Mouse (Mus musculus): ENCODE results near the gene Ash1l. TPM values are rescaled to one million over a fixed set of nuclear protein-coding genes. Genes with fewer than 3 reads are reported as not detected.

Ash1l gene
- polyA plus RNA-seq, 1 experiment: 4.7 TPM

GRCm38 (mm10) chr3:89115522-89115921 is 165.1 kb downstream of the Ash1l start:
- Histone ChIP-seq H3K4me3 (no peak overlapping the region), H3K4me2 (ENCODE audit: low read depth) (no peak overlapping the region), H3ac (ENCODE audit: control insufficient read depth, insufficient read length) (no peak overlapping the region), H3K36me3 (ENCODE audit: control insufficient read depth, insufficient read depth) (no peaks in the 10 kb centered on the region), H3K79me2 (ENCODE audit: control insufficient read depth, insufficient read depth) (no peaks in the 10 kb centered on the region), H3K27me3 (ENCODE audit: control insufficient read depth, insufficient read depth, insufficient read length) (peaks cover 6% of the 10 kb centered on the region)
- TF ChIP-seq POLR2AphosphoS2 (IDR thresholded peaks at IDR 0.05; ENCODE audit: insufficient read length, low read depth) (no peak), MYOD1 (IDR thresholded peaks at IDR 0.05; ENCODE audit: control insufficient read depth in 1 of 3, insufficient read length in 2 of 3, low read depth in 2 of 3) (no peak), TCF3 (IDR thresholded peaks at IDR 0.05; ENCODE audit: insufficient read length, low read depth) (no peak), MYOG (IDR thresholded peaks at IDR 0.05; ENCODE audit: control insufficient read depth in 1 of 3, insufficient read depth in 1 of 3, insufficient read length in 2 of 3, low read depth in 2 of 3) (no peak), E2F4 (IDR thresholded peaks at IDR 0.05; ENCODE audit: insufficient read depth) (no peak), SRF (IDR thresholded peaks at IDR 0.05; ENCODE audit: control insufficient read depth, insufficient read length, low read depth) (no peak), POLR2A (IDR thresholded peaks at IDR 0.05; ENCODE audit: insufficient read length, low read depth) (no peak), CEBPB (IDR thresholded peaks at IDR 0.05; ENCODE audit: insufficient read depth, poor library complexity, severe bottlenecking) (no peak), MAX (IDR thresholded peaks at IDR 0.05; ENCODE audit: low read depth) (no peak), TCF12 (IDR thresholded peaks at IDR 0.05; ENCODE audit: insufficient read depth, poor library complexity, severe bottlenecking) (no peak), USF1 (IDR thresholded peaks at IDR 0.05; ENCODE audit: low read depth) (no peak), REST (IDR thresholded peaks at IDR 0.05; ENCODE audit: insufficient read depth, insufficient read length) (no peak)

GRCm38 (mm10) chr3:89123313-89123712 is 172.9 kb downstream of the Ash1l start:
- no peak overlapping the region for H3ac ChIP-seq (ENCODE audit: control insufficient read depth, insufficient read length)
- no peaks in the 10 kb centered on the region for H3K36me3 ChIP-seq (ENCODE audit: control insufficient read depth, insufficient read depth)
- H3K4me3 ChIP-seq: no peak overlapping the region
- no peak overlapping the region for H3K4me2 ChIP-seq (ENCODE audit: low read depth)
- TF ChIP-seq MAX (IDR thresholded peaks at IDR 0.05; ENCODE audit: low read depth) (no peak), MYOD1 (IDR thresholded peaks at IDR 0.05; ENCODE audit: control insufficient read depth in 1 of 3, insufficient read length in 2 of 3, low read depth in 2 of 3) (no peak), E2F4 (IDR thresholded peaks at IDR 0.05; ENCODE audit: insufficient read depth) (no peak), MYOG (IDR thresholded peaks at IDR 0.05; ENCODE audit: control insufficient read depth in 1 of 3, insufficient read depth in 1 of 3, insufficient read length in 2 of 3, low read depth in 2 of 3) (no peak), TCF3 (IDR thresholded peaks at IDR 0.05; ENCODE audit: insufficient read length, low read depth) (no peak), USF1 (IDR thresholded peaks at IDR 0.05; ENCODE audit: low read depth) (no peak), SRF (IDR thresholded peaks at IDR 0.05; ENCODE audit: control insufficient read depth, insufficient read length, low read depth) (no peak)
- H3K79me2 ChIP-seq (ENCODE audit: control insufficient read depth, insufficient read depth): no peaks in the 10 kb centered on the region
- H3K27me3 ChIP-seq (ENCODE audit: control insufficient read depth, insufficient read depth, insufficient read length): peaks cover 17% of the 10 kb centered on the region

- no peaks in the 10 kb centered on the region for H3K36me3 ChIP-seq (ENCODE audit: control insufficient read depth, insufficient read depth)
- no peaks in the 10 kb centered on the region for H3K79me2 ChIP-seq (ENCODE audit: control insufficient read depth, insufficient read depth)
- H3K4me3 ChIP-seq: no peak overlapping the region
- H3K4me2 ChIP-seq (ENCODE audit: low read depth): no peak overlapping the region
- H3ac ChIP-seq (ENCODE audit: control insufficient read depth, insufficient read length): no peak overlapping the region
- H3K27me3 ChIP-seq (ENCODE audit: control insufficient read depth, insufficient read depth, insufficient read length): peaks cover 27% of the 10 kb centered on the region
- TF ChIP-seq TCF3 (IDR thresholded peaks at IDR 0.05; ENCODE audit: insufficient read length, low read depth) (no peak), MAX (IDR thresholded peaks at IDR 0.05; ENCODE audit: low read depth) (no peak), CEBPB (IDR thresholded peaks at IDR 0.05; ENCODE audit: insufficient read depth, poor library complexity, severe bottlenecking) (no peak), USF1 (IDR thresholded peaks at IDR 0.05; ENCODE audit: low read depth) (no peak), POLR2A (IDR thresholded peaks at IDR 0.05; ENCODE audit: insufficient read length, low read depth) (no peak), MYOG (IDR thresholded peaks at IDR 0.05; ENCODE audit: control insufficient read depth in 1 of 3, insufficient read depth in 1 of 3, insufficient read length in 2 of 3, low read depth in 2 of 3) (no peak), TCF12 (IDR thresholded peaks at IDR 0.05; ENCODE audit: insufficient read depth, poor library complexity, severe bottlenecking) (no peak), E2F4 (IDR thresholded peaks at IDR 0.05; ENCODE audit: insufficient read depth) (no peak), POLR2AphosphoS2 (IDR thresholded peaks at IDR 0.05; ENCODE audit: insufficient read length, low read depth) (no peak)
These were observed 173.8 kb downstream of the Ash1l start for GRCm38 (mm10) chr3:89124241-89124640.

GRCm38 (mm10) chr3:89125981-89126380 is 175.6 kb downstream of the Ash1l start:
- Histone ChIP-seq H3K4me3 (no peak overlapping the region), H3K36me3 (ENCODE audit: control insufficient read depth, insufficient read depth) (no peaks in the 10 kb centered on the region), H3K79me2 (ENCODE audit: control insufficient read depth, insufficient read depth) (no peaks in the 10 kb centered on the region), H3ac (ENCODE audit: control insufficient read depth, insufficient read length) (no peak overlapping the region), H3K4me2 (ENCODE audit: low read depth) (no peak overlapping the region), H3K27me3 (ENCODE audit: control insufficient read depth, insufficient read depth, insufficient read length) (peaks cover 21% of the 10 kb centered on the region)
- TF ChIP-seq MYOD1 (IDR thresholded peaks at IDR 0.05; ENCODE audit: control insufficient read depth in 1 of 3, insufficient read length in 2 of 3, low read depth in 2 of 3) (no peak), TCF3 (IDR thresholded peaks at IDR 0.05; ENCODE audit: insufficient read length, low read depth) (no peak), TCF12 (IDR thresholded peaks at IDR 0.05; ENCODE audit: insufficient read depth, poor library complexity, severe bottlenecking) (no peak), POLR2AphosphoS2 (IDR thresholded peaks at IDR 0.05; ENCODE audit: insufficient read length, low read depth) (no peak), POLR2A (IDR thresholded peaks at IDR 0.05; ENCODE audit: insufficient read length, low read depth) (no peak), E2F4 (IDR thresholded peaks at IDR 0.05; ENCODE audit: insufficient read depth) (no peak), MYOG (IDR thresholded peaks at IDR 0.05; ENCODE audit: control insufficient read depth in 1 of 3, insufficient read depth in 1 of 3, insufficient read length in 2 of 3, low read depth in 2 of 3) (no peak), MAX (IDR thresholded peaks at IDR 0.05; ENCODE audit: low read depth) (no peak), CEBPB (IDR thresholded peaks at IDR 0.05; ENCODE audit: insufficient read depth, poor library complexity, severe bottlenecking) (no peak), USF1 (IDR thresholded peaks at IDR 0.05; ENCODE audit: low read depth) (no peak), REST (IDR thresholded peaks at IDR 0.05; ENCODE audit: insufficient read depth, insufficient read length) (no peak)

Other genes starting within 250 kb of the Ash1l start
- gene Rit1, start 233.8 kb upstream of the Ash1l start, polyA plus RNA-seq (2012; fragmentation: generic; extraction: Trizol): 62.3 TPM
- 3.1 TPM for gene Syt11, start 175.5 kb upstream of the Ash1l start, polyA plus RNA-seq (2012; fragmentation: generic; extraction: Trizol)
- gene Gon4l, start 115.4 kb upstream of the Ash1l start, polyA plus RNA-seq (2012; fragmentation: generic; extraction: Trizol): 11.7 TPM
- gene Msto1, start 36.6 kb upstream of the Ash1l start, polyA plus RNA-seq (2012; fragmentation: generic; extraction: Trizol): 41.5 TPM
- gene Dap3, start 559 bp downstream of the Ash1l start, polyA plus RNA-seq (2012; fragmentation: generic; extraction: Trizol): 103 TPM
- 20.2 TPM for gene Rusc1, start 142.7 kb downstream of the Ash1l start, polyA plus RNA-seq (2012; fragmentation: generic; extraction: Trizol)
- gene Gm43738, start 150.5 kb downstream of the Ash1l start, polyA plus RNA-seq (2012; fragmentation: generic; extraction: Trizol): 0.02 TPM
- gene Fdps, start 151.3 kb downstream of the Ash1l start, polyA plus RNA-seq (2012; fragmentation: generic; extraction: Trizol): 863 TPM
- gene Pklr, start 185.5 kb downstream of the Ash1l start, polyA plus RNA-seq (2012; fragmentation: generic; extraction: Trizol): not detected
- 0.10 TPM for gene Hcn3, start 209.6 kb downstream of the Ash1l start, polyA plus RNA-seq (2012; fragmentation: generic; extraction: Trizol)
- 22.2 TPM for gene Clk2, start 214.2 kb downstream of the Ash1l start, polyA plus RNA-seq (2012; fragmentation: generic; extraction: Trizol)
- 127 TPM for gene Scamp3, start 226.9 kb downstream of the Ash1l start, polyA plus RNA-seq (2012; fragmentation: generic; extraction: Trizol)
- 15.0 TPM for gene Fam189b, start 232.5 kb downstream of the Ash1l start, polyA plus RNA-seq (2012; fragmentation: generic; extraction: Trizol)

All from myocyte (in vitro differentiated cells).